Mouse (Mus musculus) monocyte, adult 2 months (primary cell): ENCODE data around the gene Kdm1a.

Experiments used
- DNase-seq, 2 experiments: peaks; one replicate each; pipeline ENCODE4 v3.0.0; 2022; ENCODE audit warnings: low spot score in 2 of 2, low read depth in 1 of 2

Gene Kdm1a

DNA sequence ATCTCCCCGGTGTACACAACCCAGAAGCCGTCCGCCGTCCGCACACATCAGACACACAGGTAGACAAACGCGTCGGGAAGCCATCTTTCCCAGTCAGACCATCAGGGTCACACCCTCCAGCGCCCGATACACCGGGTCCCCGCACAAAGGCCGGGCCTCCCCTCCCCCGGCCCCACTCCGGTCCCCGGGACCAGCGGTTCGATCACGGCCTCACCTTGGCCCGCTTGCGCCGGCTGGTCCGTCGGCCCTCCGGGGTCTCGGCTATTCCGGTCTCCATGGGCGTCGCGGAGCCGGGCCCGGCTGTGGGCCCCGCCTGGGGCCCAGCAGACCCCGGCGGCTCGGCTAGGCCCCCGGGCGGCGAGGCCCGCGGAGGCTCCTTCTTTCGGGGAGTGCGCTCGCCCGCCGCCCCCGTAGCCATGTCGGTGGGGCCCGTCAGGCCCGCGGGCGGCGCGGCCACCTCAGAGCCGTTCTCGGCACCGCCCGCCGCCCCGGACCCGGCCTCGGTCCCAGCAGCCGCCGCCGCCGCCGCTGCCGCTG, 437 bp downstream of the Kdm1a start:
- DNase-seq = no peak

DNA sequence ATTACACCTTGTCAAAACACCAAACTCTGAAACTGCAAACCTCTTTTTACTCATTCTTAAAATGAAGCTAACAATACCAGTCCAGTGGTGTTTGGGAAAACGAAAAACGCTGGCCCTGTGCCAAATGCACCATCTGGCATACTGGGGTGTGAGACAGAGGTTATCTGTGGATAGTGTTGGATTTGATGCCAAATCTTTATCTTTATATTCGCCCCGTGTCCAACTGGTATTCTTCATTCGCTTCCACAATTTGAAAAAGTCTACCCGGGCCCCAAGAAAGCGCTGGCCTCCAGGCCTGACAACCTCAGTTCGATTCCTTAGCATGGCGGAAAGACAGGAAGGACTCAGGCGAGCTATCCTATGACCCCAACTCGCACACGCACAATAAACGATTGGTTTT, 1.0 kb downstream of the Kdm1a start:
- DNase-seq = no peak

DNA sequence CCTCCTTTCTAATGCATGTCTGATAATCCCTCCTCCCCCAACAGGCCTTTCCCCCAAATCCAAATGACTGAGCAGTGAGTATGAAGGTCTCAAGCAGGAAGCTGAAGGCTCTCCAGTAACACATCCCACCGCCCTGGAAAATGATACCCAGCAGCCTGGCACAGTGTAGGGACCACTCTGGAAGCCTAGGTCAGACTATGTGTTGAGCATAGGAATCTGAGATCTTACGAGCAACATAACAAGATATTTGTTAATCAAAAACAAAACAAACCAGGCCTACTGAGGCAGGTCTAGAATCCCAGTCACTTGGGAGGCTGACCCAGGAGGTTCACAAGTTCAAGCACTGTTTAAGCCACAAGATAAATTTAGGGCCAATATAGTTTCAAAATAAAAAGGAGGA, 2.0 kb downstream of the Kdm1a start:
- no peak for DNase-seq

DNA sequence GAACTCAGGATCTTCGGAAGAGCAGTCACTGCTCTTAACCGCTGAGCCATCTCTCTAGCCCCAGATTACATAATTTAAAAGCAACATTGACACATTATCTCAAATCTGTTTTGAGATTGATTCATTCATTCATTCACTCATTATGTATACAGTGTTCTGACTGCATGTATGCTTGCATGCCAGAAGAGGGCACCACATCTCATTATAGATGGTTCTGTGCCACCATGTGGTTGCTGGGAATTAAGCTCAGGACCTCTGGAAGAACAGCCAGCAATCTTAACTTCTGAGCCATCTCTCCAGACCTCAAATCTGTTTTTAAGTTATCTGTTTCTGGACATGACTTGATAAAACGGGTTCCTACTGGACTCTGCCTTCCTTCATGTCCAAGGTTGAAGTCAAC, 2.7 kb downstream of the Kdm1a start:
- DNase-seq = no peak

DNA sequence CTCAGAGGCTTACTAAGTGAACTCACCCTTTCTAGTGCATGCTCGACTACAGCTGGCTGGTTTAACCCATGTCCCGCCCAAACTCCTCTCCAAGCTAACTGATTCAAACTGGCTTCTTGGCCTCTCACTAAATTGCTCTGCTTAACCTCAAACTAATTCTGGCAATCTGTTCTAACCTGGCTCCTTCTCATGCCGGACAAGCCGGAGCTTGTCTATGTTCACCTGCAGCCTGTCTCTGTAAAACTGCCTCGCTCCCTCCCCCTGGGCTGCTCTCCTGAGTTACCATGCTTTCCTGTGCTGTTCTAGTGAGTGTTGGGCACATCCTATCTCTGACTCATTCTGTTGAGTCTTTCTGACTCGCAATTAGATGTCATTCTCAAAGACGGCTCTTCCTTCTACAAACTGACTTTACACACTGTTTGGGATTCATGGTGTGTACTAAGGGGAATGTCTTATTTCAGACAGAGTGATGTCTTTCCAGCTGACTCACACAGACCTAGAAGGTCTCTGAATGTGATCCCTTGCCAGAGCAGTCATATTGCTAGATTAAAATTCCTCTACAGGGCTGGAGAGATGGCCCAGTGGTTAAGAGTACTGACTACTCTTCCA, 4.2 kb downstream of the Kdm1a start:
- no peak for DNase-seq

DNA sequence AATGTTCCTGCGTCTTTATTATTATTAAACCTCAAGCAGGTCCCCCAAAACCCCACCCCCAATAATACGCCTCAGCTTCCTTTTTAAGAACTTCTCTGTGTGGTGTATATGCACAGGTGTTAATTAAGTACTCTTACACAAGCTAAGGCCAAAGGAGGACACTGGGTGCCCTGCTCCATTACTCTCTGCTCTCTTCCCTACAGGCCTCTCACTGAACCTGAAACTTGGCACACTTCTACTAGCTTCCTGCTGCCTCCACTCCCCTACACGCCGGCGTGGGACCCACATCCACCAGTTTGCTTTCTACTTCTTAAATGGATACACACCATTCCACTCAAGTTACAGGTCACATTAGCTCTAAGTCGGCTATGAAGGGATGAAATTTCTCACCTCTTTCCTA, 7.3 kb downstream of the Kdm1a start:
- DNase-seq = no peak

DNA sequence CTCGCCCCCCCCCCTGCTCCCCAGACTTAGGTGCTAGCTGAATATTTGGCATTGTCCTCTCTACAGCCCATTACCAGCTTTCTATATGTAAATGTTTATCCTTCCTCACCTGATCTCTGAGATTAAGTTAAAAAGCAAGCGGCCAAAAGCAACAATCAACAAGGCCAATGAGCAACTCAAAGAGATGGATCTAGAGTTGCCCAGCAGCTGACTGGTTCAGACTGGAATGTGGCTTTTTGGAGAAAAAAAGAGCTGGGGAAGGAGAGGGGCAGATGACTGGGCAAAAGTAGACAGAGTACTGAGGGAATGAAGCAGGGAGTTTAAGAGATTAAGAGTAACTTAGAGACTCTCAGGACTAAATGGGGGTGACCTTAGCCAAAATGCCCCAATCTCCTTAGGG, 8.5 kb downstream of the Kdm1a start:
- no peak for DNase-seq

DNA sequence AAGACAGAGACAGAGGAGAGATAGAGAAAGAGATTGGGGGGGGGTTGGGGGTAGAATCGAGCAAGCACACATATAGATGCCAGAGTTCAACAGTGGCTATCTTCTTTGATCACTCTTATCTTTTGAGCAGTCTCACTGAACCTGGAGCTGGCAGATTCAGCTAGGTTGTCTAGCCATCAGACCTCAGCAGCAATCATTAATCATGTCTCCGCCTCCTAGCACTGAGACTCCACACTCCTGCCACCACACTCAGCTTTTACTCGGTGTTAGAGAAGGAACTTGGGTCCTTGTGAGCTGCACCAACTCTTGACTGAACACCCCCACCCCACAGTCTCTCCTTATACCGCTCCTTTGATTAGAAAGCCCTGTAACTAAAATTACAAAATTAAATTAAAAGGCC, 10.4 kb downstream of the Kdm1a start:
- DNase-seq = no peak

DNA sequence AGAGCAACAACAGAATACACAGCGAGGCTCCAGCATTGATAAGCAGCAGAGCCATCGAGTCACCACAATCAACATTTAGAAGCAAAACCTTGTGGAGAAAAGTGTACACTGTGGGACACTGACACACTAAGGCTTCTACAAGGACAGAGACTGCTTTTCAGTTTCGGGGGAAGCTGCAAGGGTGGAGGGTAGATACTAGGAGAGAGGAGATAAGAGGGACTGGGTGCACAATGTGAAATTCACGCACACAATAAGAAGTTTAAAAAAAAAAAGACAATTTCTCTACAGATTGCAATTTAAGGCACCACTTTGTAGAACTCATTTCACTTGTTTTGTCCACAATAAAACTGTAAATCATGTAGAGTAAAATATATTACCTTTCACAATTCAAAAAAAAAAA, 14.5 kb downstream of the Kdm1a start:
- no peak for DNase-seq

DNA sequence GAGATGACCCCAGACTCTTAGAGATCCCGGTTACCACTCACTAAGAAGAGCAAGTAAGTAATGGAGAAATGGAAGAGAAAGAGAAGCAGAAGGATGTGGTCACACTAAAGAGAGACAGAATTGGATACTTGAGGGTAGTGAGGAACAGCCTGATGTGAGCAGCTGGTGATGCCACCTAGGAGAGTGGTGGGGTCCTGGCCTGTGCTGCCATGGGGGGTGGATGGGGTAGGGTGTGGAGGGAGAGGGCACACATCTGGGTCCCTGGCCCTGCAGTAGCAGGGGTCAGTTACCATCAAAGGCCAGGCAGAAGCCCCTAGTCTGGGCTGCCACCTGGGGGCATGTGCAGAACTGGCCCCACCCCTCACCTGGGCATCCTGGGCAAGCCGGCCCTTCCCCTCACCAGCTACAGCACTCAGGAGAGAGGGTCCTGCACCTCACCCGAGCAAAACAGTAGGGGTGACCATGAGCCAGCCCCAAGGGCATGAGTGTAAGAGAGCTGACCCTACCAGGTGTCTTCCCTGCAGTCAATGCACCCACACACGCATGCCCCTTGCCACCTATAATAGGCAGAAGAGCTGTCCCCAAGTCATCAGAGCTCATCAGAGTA, 15.2 kb downstream of the Kdm1a start:
- no peak for DNase-seq

DNA sequence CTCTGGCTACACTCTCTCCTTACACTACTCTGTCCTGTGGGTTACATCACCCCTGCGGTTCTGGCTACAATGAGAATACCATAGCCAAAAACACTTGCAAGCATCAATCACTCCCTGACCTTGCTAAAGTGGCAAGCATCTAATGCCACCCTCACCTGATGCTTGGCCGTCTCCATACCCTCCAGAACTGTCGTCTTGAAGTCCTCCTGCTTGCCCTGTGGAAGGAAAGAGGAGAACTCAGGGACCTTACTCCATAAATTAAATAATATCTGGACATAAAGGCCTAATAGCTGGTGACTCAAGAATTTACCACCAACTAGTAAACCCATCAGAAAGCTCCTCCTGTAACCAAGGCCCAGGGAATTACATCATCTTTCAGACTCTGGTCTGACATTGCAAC, 20.6 kb downstream of the Kdm1a start:
- DNase-seq = no peak

DNA sequence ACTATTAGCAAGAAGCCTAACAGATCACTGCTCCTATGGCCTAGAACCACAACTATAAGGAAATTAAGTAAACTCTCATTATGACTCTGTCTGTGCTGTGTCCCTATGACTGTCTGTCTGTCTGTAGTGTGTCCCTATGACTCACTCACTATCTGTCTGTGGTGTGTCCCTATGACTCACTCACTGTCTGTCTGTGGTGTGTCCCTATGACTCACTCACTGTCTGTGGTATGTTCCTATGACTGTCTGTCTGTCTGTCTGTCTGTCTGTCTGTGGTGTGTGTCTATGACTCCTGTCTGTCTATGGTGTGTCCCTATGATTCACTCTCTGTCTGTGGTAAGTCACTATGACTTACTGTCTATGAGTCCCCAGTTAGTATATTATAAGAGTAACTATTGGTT, 32.5 kb downstream of the Kdm1a start:
- DNase-seq = no peak

DNA sequence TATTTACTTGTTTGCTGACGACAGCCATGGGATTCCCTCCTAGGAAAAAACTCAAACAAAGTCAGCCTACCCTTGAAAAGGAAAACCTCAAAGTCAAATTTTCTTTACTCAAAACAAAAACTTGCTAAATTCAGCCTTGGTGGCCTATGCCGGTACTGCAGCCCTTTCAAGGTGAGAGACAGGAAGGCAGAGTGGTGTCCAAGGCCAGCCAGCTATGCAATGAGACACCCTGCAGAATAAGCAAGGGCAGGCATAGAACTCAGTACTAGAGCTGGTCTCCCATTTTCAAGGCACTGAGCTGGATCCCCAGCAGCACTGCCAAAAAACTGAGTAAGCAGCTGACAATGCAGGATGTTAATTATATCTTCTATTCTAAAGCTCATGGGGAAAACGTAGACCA, 33.9 kb downstream of the Kdm1a start:
- no peak for DNase-seq

DNA sequence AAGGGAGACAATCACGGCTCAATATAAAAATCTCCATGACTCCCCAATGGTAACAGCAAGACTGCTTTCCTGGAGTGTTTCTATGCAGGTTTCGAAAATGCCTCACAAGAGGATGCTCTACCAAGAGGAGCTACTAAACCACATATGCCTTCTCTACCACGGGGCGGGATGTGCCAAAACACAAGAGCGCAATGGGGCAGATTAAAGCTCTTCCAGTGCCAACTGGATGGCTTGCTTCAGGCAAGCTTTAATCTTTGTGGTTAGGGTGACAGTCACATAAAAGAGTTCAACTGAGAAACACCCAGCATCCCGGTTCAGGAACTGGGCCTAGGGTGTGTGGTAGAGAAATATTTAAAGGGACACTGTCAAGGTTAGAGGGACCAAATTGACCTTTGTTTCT, 39.8 kb downstream of the Kdm1a start:
- no peak for DNase-seq

DNA sequence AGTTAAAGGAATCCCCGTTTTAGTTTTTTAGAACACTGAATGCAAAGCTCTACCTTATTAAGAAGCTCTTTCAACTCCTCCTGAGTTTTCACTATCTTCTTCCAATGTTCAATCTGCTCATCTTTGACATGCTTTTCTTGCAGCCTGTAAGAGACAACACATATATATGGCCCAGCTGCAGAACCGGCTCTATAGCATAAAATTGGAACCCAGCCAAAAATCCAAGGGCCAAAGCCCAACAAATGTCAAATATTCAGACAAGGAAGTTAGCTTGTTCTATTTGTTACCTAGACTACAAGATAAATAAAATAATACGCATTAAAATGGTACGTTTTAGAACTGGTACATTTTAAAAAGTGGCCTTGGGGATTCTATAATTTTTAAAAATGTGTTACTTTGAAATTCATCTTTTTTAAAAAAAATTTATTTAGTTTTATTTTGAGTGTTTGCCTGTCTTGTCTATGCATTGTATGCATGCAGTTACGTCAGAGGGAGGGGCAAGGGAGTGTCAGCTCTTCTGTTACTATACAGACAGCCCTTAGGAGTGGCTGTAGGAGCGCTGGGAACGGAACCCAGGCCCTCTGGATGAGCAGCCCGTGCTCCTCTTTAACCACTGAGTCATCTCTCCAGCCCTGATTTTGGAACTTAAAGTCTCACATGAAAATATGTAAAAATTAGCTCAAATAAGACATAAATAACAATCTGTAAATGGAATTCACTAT, 42.1 kb downstream of the Kdm1a start:
- DNase-seq = no peak

DNA sequence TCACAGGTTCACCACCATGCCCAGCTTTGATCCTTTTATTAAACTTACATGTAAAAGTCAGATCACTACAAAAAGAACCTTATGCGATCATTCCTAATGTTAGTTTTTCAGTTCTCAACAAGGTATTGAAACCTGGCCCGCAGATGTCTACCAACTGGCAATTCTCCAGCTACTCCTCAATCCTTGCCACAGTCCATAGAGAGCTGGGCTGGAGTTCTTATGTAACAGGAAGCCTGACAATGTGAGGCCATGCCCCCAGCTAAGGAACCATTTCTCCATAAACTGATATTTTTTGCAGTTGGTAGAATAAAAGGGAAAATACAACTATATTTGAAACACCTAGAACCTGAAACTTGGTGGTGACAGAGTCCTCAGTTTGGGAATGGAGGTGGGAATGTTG, 42.8 kb downstream of the Kdm1a start:
- no peak for DNase-seq

DNA sequence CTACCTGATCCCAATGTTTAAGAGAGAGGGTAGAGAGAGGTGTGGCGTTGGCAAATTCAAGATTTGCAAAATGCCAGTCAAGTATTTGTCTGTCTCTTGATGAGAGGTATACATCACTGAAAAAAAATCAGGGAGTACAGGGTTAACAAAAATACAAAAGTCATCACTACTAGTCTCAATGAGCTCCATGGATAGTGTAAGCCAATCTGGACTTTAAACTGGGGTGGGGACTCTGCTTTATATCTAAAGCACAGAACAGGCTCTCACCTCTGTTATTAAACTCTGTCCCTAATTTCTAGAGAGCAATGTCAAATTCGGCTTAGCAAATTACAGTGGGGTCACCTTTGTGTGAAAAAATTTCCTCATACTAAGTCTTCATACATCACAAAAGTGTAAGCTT, 44.9 kb downstream of the Kdm1a start:
- DNase-seq = no peak

DNA sequence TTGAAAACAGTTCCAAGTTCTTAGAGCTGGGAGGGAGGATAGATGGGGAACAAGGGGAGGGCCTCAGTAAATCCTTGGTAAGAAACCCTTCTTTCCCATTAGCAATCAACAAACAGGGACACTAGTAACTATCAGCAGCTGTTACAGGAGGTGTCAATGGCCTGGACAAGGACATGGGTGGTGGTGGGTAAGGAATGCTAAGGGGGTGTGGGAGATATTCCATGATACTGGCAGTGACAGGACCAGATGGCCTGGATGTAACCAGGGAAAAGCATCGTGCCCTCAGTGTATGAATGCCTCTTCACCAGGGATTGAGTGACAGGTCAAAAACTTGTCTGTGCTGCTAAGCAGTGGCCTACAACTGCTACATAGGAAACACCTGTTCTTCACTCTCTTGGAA, 49.4 kb downstream of the Kdm1a start:
- DNase-seq = no peak

DNA sequence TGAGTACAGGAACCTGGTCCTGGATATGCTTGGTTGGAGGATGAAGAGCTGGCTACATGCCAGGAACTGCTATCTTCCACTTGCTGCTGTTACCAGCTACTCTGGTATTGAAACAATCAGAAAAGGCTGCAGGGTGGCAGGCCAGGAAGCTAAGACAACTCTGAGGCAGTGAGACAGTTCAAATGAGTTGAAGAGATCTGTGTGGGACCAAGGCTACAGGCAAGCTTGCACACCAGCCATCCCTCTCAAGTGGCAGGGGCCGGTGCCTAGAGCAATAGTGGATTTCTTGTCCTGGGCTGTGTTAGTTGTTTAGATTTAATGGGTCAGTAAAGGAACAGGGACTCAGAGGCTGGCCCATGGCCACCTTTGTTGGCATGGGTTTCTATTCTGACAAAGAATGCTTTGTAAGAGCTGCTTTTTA, 54.1 kb downstream of the Kdm1a start:
- no peak for DNase-seq

DNA sequence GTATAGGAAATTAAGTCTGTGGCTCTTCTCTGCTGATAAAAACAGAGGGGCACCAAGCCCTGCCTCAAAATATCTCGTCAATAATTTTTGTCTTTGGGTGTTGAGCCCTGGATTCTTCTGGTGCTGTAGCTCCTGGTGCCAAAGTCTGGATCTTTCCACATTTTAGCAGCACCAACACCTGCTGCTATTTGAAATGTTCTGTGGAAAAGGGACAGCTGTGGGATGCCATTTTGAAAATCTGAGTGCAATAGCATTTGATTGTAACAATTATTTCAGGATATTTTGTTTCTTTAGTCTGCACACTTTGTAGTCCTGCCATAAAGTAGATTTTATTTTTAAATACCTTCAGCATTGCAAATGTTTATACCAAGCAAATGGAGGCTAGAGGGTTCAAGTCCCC, 54.8 kb downstream of the Kdm1a start:
- DNase-seq = no peak

DNA sequence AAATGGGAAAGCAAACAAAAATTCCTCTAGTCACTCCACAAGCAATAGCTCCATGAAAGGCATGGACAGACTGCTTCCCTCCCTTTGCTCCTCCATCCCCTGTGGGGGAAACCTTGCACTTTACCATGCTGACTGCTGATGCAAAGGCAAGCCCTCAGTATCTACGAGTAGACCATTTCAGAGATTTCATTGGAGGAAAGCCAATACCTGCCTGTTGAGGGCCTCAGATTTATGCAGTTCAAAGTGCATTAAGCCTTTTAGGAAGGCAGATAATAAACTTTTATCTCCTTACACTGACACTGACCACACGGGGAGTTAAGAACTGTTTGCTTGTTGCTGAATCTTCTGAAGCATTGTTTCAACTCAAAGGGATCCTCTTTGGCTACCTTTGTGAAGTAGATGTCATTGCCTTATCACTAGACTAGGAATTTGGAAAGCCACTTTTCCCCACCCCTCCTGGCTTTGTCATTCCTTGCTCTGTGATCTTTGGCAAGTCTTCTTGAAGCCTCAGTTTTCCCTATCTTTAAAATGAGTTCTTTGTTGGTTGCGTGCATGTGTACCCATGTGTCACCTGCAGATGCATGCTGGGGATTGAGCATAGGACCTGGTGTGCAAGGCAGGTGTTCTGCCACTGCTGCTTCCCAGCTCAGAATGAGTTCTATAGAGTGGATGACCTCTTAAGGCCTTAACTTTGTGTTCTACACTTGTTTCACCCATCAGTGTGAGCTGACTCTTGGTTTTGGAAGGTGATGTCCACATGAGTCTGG, 56.1 kb downstream of the Kdm1a start:
- DNase-seq = no peak

DNA sequence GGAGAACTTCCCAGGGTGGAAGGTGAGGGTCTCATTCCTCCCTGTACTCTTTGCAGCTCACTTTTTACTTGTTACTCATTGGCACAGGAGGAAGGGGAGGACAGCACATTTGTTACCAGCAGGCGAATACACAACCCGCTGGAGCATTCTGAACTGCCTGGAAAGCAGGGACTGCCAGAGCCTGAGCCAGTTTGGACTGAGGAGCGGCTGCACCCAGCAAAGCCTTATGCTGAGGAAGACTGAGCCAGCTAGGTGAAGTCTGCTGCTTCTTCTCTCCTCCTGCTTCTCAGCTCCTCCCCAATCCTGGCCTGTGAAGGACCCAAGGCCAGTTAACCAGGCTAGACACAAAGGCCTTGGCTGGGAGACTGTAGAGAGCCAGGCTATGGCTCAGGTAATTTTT, 57.4 kb downstream of the Kdm1a start:
- no peak for DNase-seq
